Mouse (Mus musculus) liver, embryonic 13.5 days (tissue): ENCODE data around the gene Jdp2. TPM values are rescaled to one million over a fixed set of nuclear protein-coding genes. Genes with fewer than 3 reads are reported as not detected.
A peak's percentile ranks its signal among the peaks of the same experiment; 100 is the strongest.
"Not testable (repeated sequence)": the region's sequence is repeated elsewhere in the genome, so short reads cannot be mapped to it uniquely, and the experiment has no call there.

Experiments used
- ATAC-seq: fragments of 200-750 bp; cut with Nextera tagmentation; 2 replicates; pipeline ENCODE4 v1.8.0; 2017; ENCODE audit warnings: low read depth, mild to moderate bottlenecking, moderate number of reproducible peaks, moderate library complexity
- DNase-seq: peaks from one replicate; pipeline ENCODE4 v3.0.0; 2022
- H3K27ac ChIP-seq: fragments of 300-500 bp; sonication (generic); 2 replicates; pipeline ENCODE4 v1.5.1; 2015; ENCODE audit warnings: moderate library complexity, mild to moderate bottlenecking, inconsistent platforms
- H3K27me3 ChIP-seq: fragments of 300-500 bp; sonication (generic); 2 replicates; pipeline ENCODE4 v1.6.1; 2015; ENCODE audit warnings: mild to moderate bottlenecking, inconsistent platforms
- H3K36me3 ChIP-seq: fragments of 300-500 bp; sonication (generic); 2 replicates; pipeline ENCODE4 v1.6.1; 2015; ENCODE audit warnings: mild to moderate bottlenecking, inconsistent platforms
- H3K4me1 ChIP-seq: fragments of 300-500 bp; sonication (generic); replicated peaks from 2 replicates; pipeline ENCODE4 v1.6.1; 2015; ENCODE audit warnings: inconsistent platforms
- H3K4me2 ChIP-seq: fragments of 300-500 bp; sonication (generic); 2 replicates; pipeline ENCODE4 v1.6.1; 2015; ENCODE audit warnings: inconsistent platforms, mild to moderate bottlenecking, moderate library complexity
- H3K4me3 ChIP-seq: fragments of 300-500 bp; sonication (generic); replicated peaks from 2 replicates; pipeline ENCODE4 v1.5.1; 2015; ENCODE audit warnings: mild to moderate bottlenecking, inconsistent platforms
- H3K9ac ChIP-seq: fragments of 300-500 bp; sonication (generic); 2 replicates; pipeline ENCODE4 v1.6.1; 2015; ENCODE audit warnings: mild to moderate bottlenecking, inconsistent platforms
- H3K9me3 ChIP-seq: fragments of 300-500 bp; sonication (generic); replicated peaks from 2 replicates; pipeline ENCODE4 v1.6.1; 2016; ENCODE audit warnings: inconsistent platforms
- WGBS: fragments of 180-500 bp; shearing (Covaris S2); methylation state at CpG from one replicate; pipeline ENCODE4 v1.1.7; 2015; ENCODE audit not compliant: insufficient replicate concordance; 5-methylcytosine and 5-hydroxymethylcytosine counted together
- polyA plus RNA-seq: library from polyadenylated mRNA; unstranded; fragments of >200 nt; fragmentation: Nextera tagmentation; extraction: Ambion mirVana; gene quantifications from 2 replicates; pipeline ENCODE4 v1.2.1, GENCODE M21; 2015

The Jdp2 gene
- polyA plus RNA-seq, 1 experiment from 2014 or later: 0.12 TPM

DNA sequence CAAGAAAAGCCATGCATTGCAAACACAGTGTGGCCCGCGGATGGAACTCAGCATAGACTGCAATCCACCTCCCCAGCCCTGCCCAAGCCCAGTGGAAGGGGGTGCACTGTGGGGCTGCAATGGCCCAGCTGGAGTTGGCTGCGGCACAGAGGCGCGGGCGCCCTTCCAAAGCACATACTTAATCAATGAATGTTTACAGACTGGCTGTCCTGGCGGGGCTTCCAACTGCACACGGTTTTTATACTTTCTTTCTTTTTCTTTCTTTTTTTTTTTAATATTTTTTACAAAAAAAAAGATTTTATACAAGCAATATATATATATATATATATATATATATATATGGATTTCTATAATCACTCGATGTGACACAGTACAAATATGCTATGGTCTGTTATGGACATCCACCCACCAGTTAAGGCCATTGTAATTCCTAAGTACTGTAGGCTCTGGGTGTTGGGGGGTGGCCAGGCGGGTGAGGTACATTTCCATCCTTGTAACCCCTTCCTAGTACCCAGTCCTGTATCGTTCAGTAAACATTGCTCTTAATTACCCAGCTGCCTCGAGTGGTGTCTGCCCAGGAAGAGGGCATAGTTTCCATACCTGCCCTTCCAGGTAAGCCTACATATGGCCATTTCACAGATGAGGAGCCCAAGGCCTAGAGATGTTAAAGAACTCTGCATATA lies 40.6 kb downstream of the Jdp2 start:
- H3K4me1 ChIP-seq: peaks cover 16% of the 10 kb centered on the region
- WGBS: 73% methylated on average over 12 of the region's 12 CpGs
- no peak overlapping the region for H3K4me2 ChIP-seq
- no peak overlapping the region for H3K4me3 ChIP-seq
- H3K9ac ChIP-seq: no peak overlapping the region
- DNase-seq: no peak
- ATAC-seq: no peak
- no peaks in the 10 kb centered on the region for H3K36me3 ChIP-seq
- no peaks in the 10 kb centered on the region for H3K27me3 ChIP-seq
- no peaks in the 10 kb centered on the region for H3K9me3 ChIP-seq
- no peak overlapping the region for H3K27ac ChIP-seq

DNA sequence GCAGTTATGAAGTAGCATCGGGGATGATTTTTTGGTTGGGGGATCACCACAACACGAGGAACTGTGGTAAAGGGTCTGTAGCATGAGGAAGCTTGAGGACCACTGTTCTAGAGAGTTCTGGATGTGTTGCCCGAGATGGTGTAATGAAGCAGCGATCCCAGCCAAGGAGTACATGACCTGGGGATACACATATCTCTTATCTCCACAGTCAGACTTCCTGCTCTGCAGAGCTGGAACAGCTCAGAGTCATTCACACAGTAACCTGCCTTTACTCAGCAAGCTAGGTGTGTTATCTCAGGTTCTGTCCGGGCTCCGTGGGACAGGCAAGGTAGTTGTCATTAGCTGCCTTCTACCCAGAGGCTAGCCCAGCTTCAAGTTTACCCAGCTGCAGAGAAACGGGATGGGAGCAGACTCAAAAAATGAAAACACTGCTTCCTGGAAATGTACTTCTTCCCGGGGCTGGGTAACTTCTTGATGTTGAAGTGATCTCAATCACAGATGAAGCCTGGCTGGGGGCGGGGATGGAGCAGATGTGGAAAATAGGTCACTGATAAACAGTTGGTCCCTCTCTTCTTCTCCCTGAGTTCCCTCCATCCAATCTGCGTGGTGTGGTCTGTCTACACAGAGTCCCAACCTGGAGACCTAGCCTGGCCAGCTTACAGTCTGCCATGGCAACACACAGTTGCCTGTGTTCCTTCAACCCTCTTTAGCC lies 42.2 kb downstream of the Jdp2 start:
- no peak overlapping the region for H3K9ac ChIP-seq
- H3K4me1 ChIP-seq: peaks cover 16% of the 10 kb centered on the region
- H3K4me3 ChIP-seq: no peak overlapping the region
- DNase-seq (no peak), ATAC-seq (no peak)
- H3K27ac ChIP-seq: no peak overlapping the region
- no peak overlapping the region for H3K4me2 ChIP-seq
- H3K36me3 ChIP-seq: no peaks in the 10 kb centered on the region
- no peaks in the 10 kb centered on the region for H3K27me3 ChIP-seq
- 24% methylated on average over 10 of the region's 10 CpGs for WGBS
- H3K9me3 ChIP-seq: no peaks in the 10 kb centered on the region

DNA sequence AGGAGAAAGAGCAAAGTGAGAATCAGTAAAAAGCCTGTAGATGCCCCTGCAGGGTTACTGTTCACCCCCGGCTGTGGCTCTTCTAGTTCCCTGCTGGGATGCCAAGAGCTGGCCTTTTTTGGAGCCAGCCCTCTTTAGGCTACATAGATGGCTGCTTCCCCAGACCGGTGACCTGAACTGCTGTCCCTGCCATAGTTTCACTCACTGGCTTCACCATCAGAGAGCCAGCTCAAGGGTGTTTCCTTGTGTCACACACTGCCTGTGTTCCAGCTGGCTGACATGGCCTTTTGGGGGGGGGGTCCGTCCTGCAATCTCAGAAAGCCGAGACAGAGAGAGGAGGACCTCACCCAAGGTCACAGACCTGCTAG lies 42.7 kb downstream of the Jdp2 start:
- H3K4me2 ChIP-seq: no peak overlapping the region
- H3K9me3 ChIP-seq: no peaks in the 10 kb centered on the region
- DNase-seq (no peak), ATAC-seq (no peak)
- no peak overlapping the region for H3K9ac ChIP-seq
- WGBS: 41% methylated on average over 4 of the region's 4 CpGs
- no peaks in the 10 kb centered on the region for H3K27me3 ChIP-seq
- H3K27ac ChIP-seq: no peak overlapping the region
- no peaks in the 10 kb centered on the region for H3K36me3 ChIP-seq
- no peak overlapping the region for H3K4me3 ChIP-seq
- H3K4me1 ChIP-seq: peaks cover 16% of the 10 kb centered on the region

DNA sequence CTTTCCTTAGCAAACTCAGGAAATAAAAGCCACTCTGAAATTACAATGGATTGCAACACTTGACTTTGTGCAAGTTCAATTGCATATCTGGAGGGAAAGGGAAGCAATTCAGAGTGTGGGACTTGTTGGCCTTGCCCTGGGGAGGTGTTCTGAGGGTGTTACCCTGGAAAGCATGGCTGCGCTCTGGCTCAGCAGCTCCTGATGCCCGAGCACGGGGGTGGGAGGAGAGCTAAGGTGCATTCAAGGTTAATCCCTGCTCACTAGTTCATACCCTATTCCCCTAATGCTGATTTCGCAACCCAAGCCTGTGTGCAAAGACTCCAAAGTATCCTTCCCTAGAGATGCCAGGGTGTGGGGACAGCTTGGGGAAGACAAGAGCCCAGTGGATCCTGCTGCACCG lies 44.9 kb downstream of the Jdp2 start:
- Histone ChIP-seq H3K9me3 (no peaks in the 10 kb centered on the region), H3K4me3 (no peak overlapping the region), H3K36me3 (no peaks in the 10 kb centered on the region), H3K4me2 (no peak overlapping the region), H3K27me3 (no peaks in the 10 kb centered on the region), H3K9ac (no peak overlapping the region), H3K27ac (no peak overlapping the region), H3K4me1 (peaks cover 16% of the 10 kb centered on the region)
- DNase-seq: no peak
- no peak for ATAC-seq
- WGBS: 57% methylated on average over 5 of the region's 5 CpGs

DNA sequence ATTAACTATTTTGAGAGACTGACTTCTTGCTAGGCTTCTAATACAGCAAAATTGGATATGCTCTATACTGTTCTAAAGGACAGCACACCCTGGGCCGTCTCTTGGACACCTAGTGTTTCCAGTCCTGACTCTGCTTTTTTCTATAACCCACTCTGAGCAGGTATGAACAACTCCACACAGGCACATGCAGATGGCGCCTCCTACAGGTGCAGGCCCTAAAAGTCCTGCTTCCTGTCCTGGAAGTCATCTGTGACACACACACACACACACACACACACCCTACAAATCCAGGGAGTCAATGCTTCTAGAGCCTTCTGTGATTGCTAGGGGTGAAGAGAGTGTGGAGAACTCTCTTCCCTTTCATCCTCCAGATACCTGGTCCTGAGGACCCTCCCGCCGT lies 46.8 kb downstream of the Jdp2 start:
- H3K9ac ChIP-seq: no peak overlapping the region
- H3K36me3 ChIP-seq: no peaks in the 10 kb centered on the region
- 65% methylated on average over 4 of the region's 4 CpGs for WGBS
- no peak overlapping the region for H3K4me2 ChIP-seq
- no peak overlapping the region for H3K27ac ChIP-seq
- no peak for ATAC-seq
- H3K9me3 ChIP-seq: no peaks in the 10 kb centered on the region
- no peak overlapping the region for H3K4me3 ChIP-seq
- H3K4me1 ChIP-seq: peaks cover 9% of the 10 kb centered on the region
- DNase-seq: no peak
- H3K27me3 ChIP-seq: no peaks in the 10 kb centered on the region

DNA sequence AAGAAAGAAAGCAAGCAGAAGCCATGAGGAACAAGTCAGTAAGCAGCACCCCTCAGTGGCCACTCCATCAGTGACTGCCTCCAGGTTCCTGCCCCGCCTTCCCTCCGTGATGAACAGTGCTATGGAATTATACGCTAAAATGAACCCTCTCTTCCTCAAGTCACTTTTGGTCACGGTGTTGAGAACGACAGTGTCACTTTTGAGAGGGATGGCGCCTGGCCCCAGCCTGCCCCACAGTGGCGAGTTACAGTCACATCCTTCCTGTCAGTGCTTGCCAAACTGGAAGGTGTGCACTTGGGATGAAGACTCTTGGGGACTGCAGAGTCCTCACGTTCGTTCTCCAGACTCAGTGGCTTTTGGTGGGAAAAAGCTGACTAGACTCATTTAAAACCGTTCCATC lies 48.5 kb downstream of the Jdp2 start:
- no peak overlapping the region for H3K27ac ChIP-seq
- H3K27me3 ChIP-seq: no peaks in the 10 kb centered on the region
- no peak overlapping the region for H3K9ac ChIP-seq
- ATAC-seq: no peak
- H3K36me3 ChIP-seq: no peaks in the 10 kb centered on the region
- H3K4me3 ChIP-seq: no peak overlapping the region
- no peak for DNase-seq
- no peaks in the 10 kb centered on the region for H3K9me3 ChIP-seq
- H3K4me1 ChIP-seq: no peaks in the 10 kb centered on the region
- no peak overlapping the region for H3K4me2 ChIP-seq
- WGBS: 29% methylated on average over 10 of the region's 10 CpGs

DNA sequence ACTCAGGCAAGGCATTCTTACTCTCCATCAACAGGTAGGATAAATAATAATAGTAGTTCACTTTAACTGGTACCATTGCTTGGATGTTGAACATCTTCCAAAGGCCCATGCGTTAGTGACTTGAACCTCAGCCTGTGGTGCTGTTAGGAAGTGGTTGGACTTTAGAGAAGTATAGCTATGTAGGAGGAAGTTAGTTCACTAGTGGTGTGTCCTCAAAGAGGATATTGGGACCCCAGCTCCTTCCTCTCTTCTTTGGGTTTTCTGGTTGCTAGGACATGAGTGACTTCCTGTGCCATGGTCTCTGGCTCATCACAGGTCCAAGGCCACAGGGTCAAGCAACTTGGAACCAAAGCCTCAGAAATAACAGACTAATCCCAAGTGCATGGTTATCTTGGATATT lies 49.1 kb downstream of the Jdp2 start:
- Histone ChIP-seq H3K9me3 (no peaks in the 10 kb centered on the region), H3K9ac (no peak overlapping the region), H3K27ac (no peak overlapping the region), H3K36me3 (no peaks in the 10 kb centered on the region), H3K4me3 (no peak overlapping the region), H3K4me2 (no peak overlapping the region), H3K27me3 (no peaks in the 10 kb centered on the region), H3K4me1 (no peaks in the 10 kb centered on the region)
- DNase-seq (no peak), ATAC-seq (no peak)
- WGBS: 19% methylated on average over 1 of the region's 1 CpGs

DNA sequence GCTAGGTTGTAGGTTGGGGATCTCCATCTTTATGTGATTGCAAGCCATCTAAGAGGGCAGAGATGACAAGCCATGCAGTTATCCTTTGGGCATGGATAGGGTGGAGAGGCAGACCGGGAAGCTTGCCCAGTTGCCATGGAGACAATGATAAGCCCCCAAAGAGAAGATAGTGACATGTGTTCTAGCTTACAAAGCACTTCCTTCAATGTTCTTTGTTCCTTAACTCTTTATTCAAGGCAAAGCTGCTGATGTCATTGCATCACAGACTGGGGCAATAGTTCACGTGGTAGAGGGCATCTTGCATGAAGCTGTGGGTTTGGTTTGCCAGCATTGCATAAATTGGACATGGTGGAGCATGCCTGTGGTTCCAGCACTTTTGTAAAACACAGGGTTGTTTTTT lies 60.5 kb downstream of the Jdp2 start:
- Histone ChIP-seq H3K36me3 (no peaks in the 10 kb centered on the region), H3K9ac (no peak overlapping the region), H3K27me3 (no peaks in the 10 kb centered on the region), H3K4me1 (no peaks in the 10 kb centered on the region), H3K27ac (no peak overlapping the region), H3K4me2 (no peak overlapping the region), H3K4me3 (no peak overlapping the region), H3K9me3 (no peaks in the 10 kb centered on the region)
- ATAC-seq (no peak), DNase-seq (no peak)
- WGBS: 22% methylated on average over 2 of the region's 2 CpGs

DNA sequence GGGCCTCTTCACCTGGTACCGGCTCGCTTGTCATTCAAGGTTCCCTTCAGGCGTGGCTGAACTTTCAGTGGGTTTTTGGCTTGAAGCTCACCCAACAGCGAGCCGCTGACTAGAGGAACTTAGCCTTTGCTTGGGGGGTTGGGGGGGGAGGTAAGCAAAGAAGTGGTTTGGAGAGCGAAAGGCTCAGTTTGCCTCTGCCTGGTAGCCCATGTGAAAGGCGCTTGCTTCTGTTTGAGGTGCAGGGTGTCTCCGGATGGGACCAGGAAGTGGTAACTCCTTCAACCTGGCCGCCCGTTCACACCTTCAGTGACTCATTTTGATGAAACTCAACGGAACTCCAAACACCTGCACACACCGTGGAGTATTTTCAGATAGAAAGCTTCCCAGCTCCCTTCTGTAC lies 62.0 kb downstream of the Jdp2 start:
- Histone ChIP-seq H3K27me3 (no peaks in the 10 kb centered on the region), H3K27ac (no peak overlapping the region), H3K9ac (no peak overlapping the region), H3K4me1 (no peaks in the 10 kb centered on the region), H3K4me3 (no peak overlapping the region), H3K36me3 (no peaks in the 10 kb centered on the region), H3K4me2 (no peak overlapping the region), H3K9me3 (no peaks in the 10 kb centered on the region)
- DNase-seq (no peak), ATAC-seq (no peak)
- WGBS: 60% methylated on average over 12 of the region's 12 CpGs

DNA sequence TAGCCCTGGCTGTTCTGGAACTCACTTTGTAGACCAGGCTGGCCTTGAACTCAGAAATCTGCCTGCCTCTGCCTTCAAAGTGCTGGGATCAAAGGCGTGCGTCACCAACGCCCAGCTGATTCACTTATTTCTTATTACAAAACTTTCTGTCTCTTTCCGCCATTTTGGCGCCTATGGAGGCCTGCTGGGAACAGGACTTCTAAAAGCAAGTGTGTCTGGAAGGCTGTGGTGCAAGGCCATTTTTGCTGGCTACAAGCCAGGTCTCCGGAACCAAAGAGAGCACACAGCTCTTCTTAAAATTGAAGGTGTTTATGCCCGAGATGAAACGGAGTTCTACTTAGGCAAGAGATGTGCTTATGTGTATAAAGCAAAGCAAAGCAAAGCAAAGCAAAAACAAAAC lies 63.4 kb downstream of the Jdp2 start:
- H3K4me3 ChIP-seq, ATAC-seq, H3K36me3 ChIP-seq, DNase-seq, H3K9me3 ChIP-seq, H3K27ac ChIP-seq, H3K9ac ChIP-seq, H3K4me1 ChIP-seq, H3K27me3 ChIP-seq, H3K4me2 ChIP-seq: not testable (repeated sequence)
- 69% methylated on average over 8 of the region's 8 CpGs for WGBS

DNA sequence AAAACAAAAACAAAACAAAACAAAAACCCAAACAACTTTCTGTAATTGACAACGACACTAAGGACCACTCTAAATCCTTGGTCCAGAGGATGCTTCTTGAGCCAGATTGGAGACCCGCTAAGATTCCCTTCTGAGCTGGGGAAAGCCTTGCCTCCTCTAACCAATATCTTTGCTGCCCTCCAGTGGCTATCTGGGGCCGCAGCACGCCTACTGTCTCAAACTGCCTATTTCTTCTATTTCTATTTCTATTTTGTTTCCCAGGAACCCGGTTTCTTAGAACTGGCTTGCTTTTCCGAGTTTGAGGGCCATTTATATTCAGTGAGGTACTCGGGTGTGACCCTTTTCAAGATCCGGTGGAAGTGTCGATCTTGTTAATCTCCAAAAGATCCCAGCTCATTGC lies 64.1 kb downstream of the Jdp2 start:
- H3K9me3 ChIP-seq: no peaks in the 10 kb centered on the region
- H3K4me3 ChIP-seq: no peak overlapping the region
- no peaks in the 10 kb centered on the region for H3K36me3 ChIP-seq
- no peak overlapping the region for H3K27ac ChIP-seq
- WGBS: 7% methylated on average over 9 of the region's 9 CpGs
- no peak overlapping the region for H3K9ac ChIP-seq
- no peak overlapping the region for H3K4me2 ChIP-seq
- H3K4me1 ChIP-seq: no peaks in the 10 kb centered on the region; the same call in 1 of the 2 replicates
- DNase-seq (peak; percentile 16), ATAC-seq (no peak)
- no peaks in the 10 kb centered on the region for H3K27me3 ChIP-seq

DNA sequence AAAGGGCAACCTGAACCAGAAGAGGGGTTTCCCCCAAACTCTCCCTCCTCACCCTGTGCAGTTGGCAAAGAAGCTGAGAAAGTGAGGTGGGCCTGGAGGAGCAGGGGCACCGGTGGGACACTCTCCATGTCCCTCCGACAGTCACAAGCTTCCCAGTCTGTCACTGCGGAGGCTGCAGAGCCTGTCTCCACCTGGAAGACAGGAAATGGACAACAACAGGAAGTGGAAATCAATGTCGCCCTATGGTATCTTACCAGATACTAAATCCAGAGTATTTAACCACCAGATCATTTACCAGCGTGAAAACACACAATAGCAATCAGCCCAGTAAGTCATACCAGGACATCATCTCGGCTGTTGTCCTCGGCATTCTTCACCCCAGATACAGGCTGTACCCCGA lies 67.3 kb downstream of the Jdp2 start:
- DNase-seq: no peak
- no peaks in the 10 kb centered on the region for H3K27me3 ChIP-seq
- no peaks in the 10 kb centered on the region for H3K9me3 ChIP-seq
- H3K36me3 ChIP-seq: no peaks in the 10 kb centered on the region
- H3K4me1 ChIP-seq: no peaks in the 10 kb centered on the region; the same call in 1 of the 2 replicates
- no peak overlapping the region for H3K4me2 ChIP-seq
- no peak overlapping the region for H3K27ac ChIP-seq
- no peak for ATAC-seq
- H3K9ac ChIP-seq: no peak overlapping the region
- WGBS: 62% methylated on average over 8 of the region's 8 CpGs
- H3K4me3 ChIP-seq: no peak overlapping the region
